Mouse (Mus musculus) kidney, postnatal 0 days (tissue): ENCODE measurements around the gene Kcnj14. TPM values are rescaled to one million over a fixed set of nuclear protein-coding genes. Genes with fewer than 3 reads are reported as not detected.

Experiments used
- ATAC-seq: fragments of 200-750 bp; cut with Nextera tagmentation; replicated peaks from 2 replicates; pipeline ENCODE4 v1.8.0; 2017; ENCODE audit warnings: low read depth, moderate number of reproducible peaks, moderate TSS enrichment, moderate library complexity; ENCODE audit not compliant: low FRiP score
- DNase-seq: peaks from one replicate; pipeline ENCODE4 v3.0.0-alpha.2; 2016; ENCODE audit warnings: low spot score
- H3K27ac ChIP-seq: fragments of 300-500 bp; sonication (generic); 2 replicates; pipeline ENCODE4 v1.5.1; 2014; ENCODE audit warnings: mild to moderate bottlenecking
- H3K27me3 ChIP-seq: fragments of 300-500 bp; sonication (generic); 2 replicates; pipeline ENCODE4 v1.6.1; 2014; ENCODE audit warnings: low read length, mixed read lengths; ENCODE audit not compliant: insufficient read depth
- H3K36me3 ChIP-seq: fragments of 300-500 bp; sonication (generic); 2 replicates; pipeline ENCODE4 v1.6.1; 2014; ENCODE audit warnings: low read length, mixed read lengths; ENCODE audit not compliant: insufficient read depth
- H3K4me1 ChIP-seq: fragments of 300-500 bp; sonication (generic); replicated peaks from 2 replicates; pipeline ENCODE4 v1.6.1; 2014; ENCODE audit warnings: antibody characterized with exemption, low read length, mixed read lengths; ENCODE audit not compliant: insufficient read depth
- H3K4me2 ChIP-seq: fragments of 300-500 bp; sonication (generic); 2 replicates; pipeline ENCODE4 v1.6.1; 2014; ENCODE audit warnings: mild to moderate bottlenecking, low read length, moderate library complexity, mixed read lengths
- H3K4me3 ChIP-seq: fragments of 300-500 bp; sonication (generic); replicated peaks from 2 replicates; pipeline ENCODE4 v1.5.1; 2014; ENCODE audit warnings: low read depth, low read length
- H3K9ac ChIP-seq: fragments of 300-500 bp; sonication (generic); 2 replicates; pipeline ENCODE4 v1.6.1; 2014; ENCODE audit warnings: low read depth, low read length
- H3K9me3 ChIP-seq: fragments of 300-500 bp; sonication (generic); replicated peaks from 2 replicates; pipeline ENCODE4 v1.6.1; 2016; ENCODE audit warnings: low read length, inconsistent platforms, mixed read lengths
- CTCF ChIP-seq: IDR thresholded peaks from 2 replicates; pipeline ENCODE4 v1.5.1; 2016; ENCODE audit warnings: antibody characterized with exemption, low read depth, mild to moderate bottlenecking, moderate library complexity
- WGBS: fragments of 180-500 bp; shearing (Covaris S2); extraction: QIAGEN DNeasy Blood & Tissue Kit; methylation state at CpG from one replicate; pipeline ENCODE4 v1.1.7; 2014; 5-methylcytosine and 5-hydroxymethylcytosine counted together
- polyA plus RNA-seq: library from polyadenylated mRNA; unstranded; fragments of >200 nt; fragmentation: Nextera tagmentation; extraction: Ambion mirVana; gene quantifications from 2 replicates; pipeline ENCODE4 v1.2.1, GENCODE M21; 2015

Gene Kcnj14
- polyA plus RNA-seq, 1 experiment from 2014 or later, result 0.80 TPM

- DNase-seq, result no peak
Measured at GRCm38 (mm10) chr7:45819843-45820242, 4.7 kb downstream of the Kcnj14 start.

GRCm38 (mm10) chr7:45815984-45816351, 8.6 kb downstream of the Kcnj14 start:
- H3K4me2 ChIP-seq, result no peak overlapping the region
- H3K9me3 ChIP-seq, result no peaks in the 10 kb centered on the region
- no peak overlapping the region for H3K9ac ChIP-seq
- no peak overlapping the region for H3K27ac ChIP-seq
- ATAC-seq, result no peak
- peaks cover 9% of the 10 kb centered on the region for H3K4me1 ChIP-seq
- DNase-seq, result no peak
- H3K4me3 ChIP-seq, result no peak overlapping the region
- peaks cover 13% of the 10 kb centered on the region; the same call in 1 of the 2 replicates for H3K36me3 ChIP-seq
- H3K27me3 ChIP-seq, result no peaks in the 10 kb centered on the region
- 67% methylated on average over 2 of the region's 2 CpGs for WGBS
- TF ChIP-seq CTCF, result no peak

More at GRCm38 (mm10) chr7:45819843-45820242, 4.7 kb downstream of the Kcnj14 start:
- Histone ChIP-seq H3K4me2 (peak overlapping the region; percentile 45), H3K4me3 (0 out of 2 replicates have a peak overlapping the region, but pooled peaks have one; percentile 4), H3K9ac (no peak overlapping the region), H3K9me3 (no peaks in the 10 kb centered on the region), H3K4me1 (no peaks in the 10 kb centered on the region), H3K27ac (no peak overlapping the region), H3K27me3 (no peaks in the 10 kb centered on the region), H3K36me3 (no peaks in the 10 kb centered on the region)
- 12% methylated on average over 25 of the region's 25 CpGs for WGBS
- ATAC-seq, result no peak
- TF ChIP-seq CTCF, result no peak

- Histone ChIP-seq H3K4me1 (peaks cover 9% of the 10 kb centered on the region), H3K36me3 (peaks cover 19% of the 10 kb centered on the region), H3K4me3 (no peak overlapping the region), H3K4me2 (no peak overlapping the region), H3K9ac (no peak overlapping the region), H3K9me3 (no peaks in the 10 kb centered on the region), H3K27me3 (no peaks in the 10 kb centered on the region), H3K27ac (no peak overlapping the region)
- 67% methylated on average over 10 of the region's 10 CpGs for WGBS
- no peak for TF ChIP-seq CTCF
- no peak for DNase-seq
- no peak for ATAC-seq
Measured at GRCm38 (mm10) chr7:45815323-45815983, 9.1 kb downstream of the Kcnj14 start.

GRCm38 (mm10) chr7:45814841-45815240, 9.7 kb downstream of the Kcnj14 start:
- WGBS, result 1% methylated on average over 5 of the region's 5 CpGs
- ATAC-seq (no peak), DNase-seq (no peak)
- Histone ChIP-seq H3K27ac (no peak overlapping the region), H3K4me1 (peaks cover 9% of the 10 kb centered on the region), H3K4me3 (0 out of 2 replicates have a peak overlapping the region, but pooled peaks have one; percentile 13), H3K9ac (no peak overlapping the region), H3K4me2 (peak overlapping the region; percentile 52), H3K27me3 (no peaks in the 10 kb centered on the region), H3K9me3 (no peaks in the 10 kb centered on the region), H3K36me3 (peaks cover 25% of the 10 kb centered on the region)
- TF ChIP-seq CTCF, result no peak

GRCm38 (mm10) chr7:45813787-45814779, 10.5 kb downstream of the Kcnj14 start, which contains the start of gene Cyth2:
Cyth2 (minus strand) TSS chr7:45814581.
- Histone ChIP-seq H3K4me3 (peak within 1 kb of the TSS; percentile 98), H3K27me3 (no peaks in the 10 kb centered on the region), H3K4me2 (peak within 1 kb of the TSS; percentile 70), H3K9me3 (no peaks in the 10 kb centered on the region), H3K27ac (peak within 1 kb of the TSS; percentile 100), H3K4me1 (peaks cover 9% of the 10 kb centered on the region), H3K36me3 (peaks cover 32% of the 10 kb centered on the region), H3K9ac (peak within 1 kb of the TSS; percentile 100)
- WGBS, result under 1% methylated on average over 86 of the region's 92 CpGs
- peak; percentile 15; the same call in 1 of the 2 replicates for TF ChIP-seq CTCF
- ATAC-seq (peak; percentile 99), DNase-seq (peak; percentile 100)

GRCm38 (mm10) chr7:45812921-45813320, 11.7 kb downstream of the Kcnj14 start:
- H3K9me3 ChIP-seq, result no peaks in the 10 kb centered on the region
- H3K4me1 ChIP-seq, result peaks cover 9% of the 10 kb centered on the region
- peak overlapping the region; percentile 98 for H3K4me3 ChIP-seq
- H3K9ac ChIP-seq, result peak overlapping the region; percentile 100; the same call in 1 of the 2 replicates
- 80% methylated on average over 8 of the region's 8 CpGs for WGBS
- no peak for ATAC-seq
- TF ChIP-seq CTCF, result no peak
- H3K27ac ChIP-seq, result no peak overlapping the region
- no peaks in the 10 kb centered on the region for H3K27me3 ChIP-seq
- peaks cover 43% of the 10 kb centered on the region for H3K36me3 ChIP-seq
- DNase-seq, result no peak
- peak overlapping the region; percentile 70 for H3K4me2 ChIP-seq
